Mouse (Mus musculus) midbrain, embryonic 16.5 days (tissue): ENCODE measurements around the gene Son. TPM values are rescaled to one million over a fixed set of nuclear protein-coding genes. Genes with fewer than 3 reads are reported as not detected.
A peak's percentile ranks its signal among the peaks of the same experiment; 100 is the strongest.

Source experiments
- ATAC-seq: fragments of 200-750 bp; cut with Nextera tagmentation; 2 replicates; pipeline ENCODE4 v1.8.0; 2017; ENCODE audit warnings: moderate TSS enrichment
- H3K27ac ChIP-seq: fragments of 300-500 bp; sonication (generic); 2 replicates; pipeline ENCODE4 v1.5.1; 2014; ENCODE audit warnings: mild to moderate bottlenecking, low read length, mixed read lengths
- H3K27me3 ChIP-seq: fragments of 300-500 bp; sonication (generic); 2 replicates; pipeline ENCODE4 v1.6.1; 2014; ENCODE audit warnings: low read depth, low read length, mixed read lengths; ENCODE audit not compliant: control insufficient read depth, insufficient read depth
- H3K36me3 ChIP-seq: fragments of 300-500 bp; sonication (generic); 2 replicates; pipeline ENCODE4 v1.6.1; 2014; ENCODE audit warnings: mild to moderate bottlenecking, low read length, moderate library complexity, mixed read lengths; ENCODE audit not compliant: control insufficient read depth, insufficient read depth
- H3K4me1 ChIP-seq: fragments of 300-500 bp; sonication (generic); 2 replicates; pipeline ENCODE4 v1.6.1; 2014; ENCODE audit warnings: mild to moderate bottlenecking, low read length, mixed read lengths; ENCODE audit not compliant: control insufficient read depth, insufficient read depth
- H3K4me2 ChIP-seq: fragments of 300-500 bp; sonication (generic); 2 replicates; pipeline ENCODE4 v1.6.1; 2014; ENCODE audit warnings: mild to moderate bottlenecking, low read length, mixed read lengths
- H3K4me3 ChIP-seq: fragments of 300-500 bp; sonication (generic); 2 replicates; pipeline ENCODE4 v1.5.1; 2014; ENCODE audit warnings: low read depth, mild to moderate bottlenecking, low read length, moderate library complexity, mixed read lengths
- H3K9ac ChIP-seq: fragments of 300-500 bp; sonication (generic); 2 replicates; pipeline ENCODE4 v1.6.1; 2014; ENCODE audit warnings: low read depth, low read length, mixed read lengths
- H3K9me3 ChIP-seq: fragments of 300-500 bp; sonication (generic); replicated peaks from 2 replicates; pipeline ENCODE4 v1.6.1; 2014; ENCODE audit warnings: mild to moderate bottlenecking, low read length, mixed read lengths; ENCODE audit not compliant: control insufficient read depth, poor library complexity, severe bottlenecking
- WGBS: fragments of 180-500 bp; shearing (Covaris S2); extraction: QIAGEN DNeasy Blood & Tissue Kit; methylation state at CpG from one replicate; pipeline ENCODE4 v1.1.7; 2014; 5-methylcytosine and 5-hydroxymethylcytosine counted together
- polyA plus RNA-seq: library from polyadenylated mRNA; unstranded; fragments of >200 nt; fragmentation: Nextera tagmentation; extraction: Ambion mirVana; gene quantifications from 2 replicates; pipeline ENCODE4 v1.2.1, GENCODE M21; 2015

Gene Son
- polyA plus RNA-seq, 1 experiment from 2014 or later = 98.4 TPM

DNA sequence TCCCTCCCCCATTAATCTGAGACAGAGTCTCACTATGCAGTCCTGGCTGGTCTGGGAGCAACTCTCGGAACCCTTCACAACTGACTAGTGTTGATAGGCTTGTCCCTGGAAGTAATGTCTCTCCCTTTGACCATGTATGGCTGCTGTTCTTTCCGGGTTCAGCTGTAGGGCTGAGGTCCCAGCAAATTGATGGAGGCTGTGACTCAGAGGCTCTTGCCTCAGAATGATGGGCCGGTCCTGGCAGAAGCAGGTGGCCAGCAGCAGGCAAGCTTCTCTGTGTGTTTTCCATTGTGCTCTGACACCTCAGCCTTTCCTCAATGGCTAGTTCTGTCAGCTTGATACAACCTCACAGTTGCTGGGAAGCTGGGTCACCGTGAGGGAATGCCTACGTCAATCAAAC lies 34.8 kb upstream of the Son start:
- Histone ChIP-seq H3K4me1 (no peaks in the 10 kb centered on the region), H3K27ac (no peak overlapping the region), H3K9me3 (no peaks in the 10 kb centered on the region), H3K36me3 (no peaks in the 10 kb centered on the region), H3K9ac (no peak overlapping the region), H3K27me3 (no peaks in the 10 kb centered on the region), H3K4me2 (no peak overlapping the region), H3K4me3 (no peak overlapping the region)
- 70% methylated on average over 5 of the region's 5 CpGs for WGBS
- no peak for ATAC-seq

GRCm38 (mm10) chr16:91614552-91614951 lies 32.8 kb upstream of the Son start:
- Histone ChIP-seq H3K36me3 (no peaks in the 10 kb centered on the region), H3K4me3 (no peak overlapping the region), H3K4me2 (no peak overlapping the region), H3K4me1 (peaks cover 5% of the 10 kb centered on the region; the same call in 1 of the 2 replicates), H3K27ac (no peak overlapping the region), H3K27me3 (no peaks in the 10 kb centered on the region), H3K9ac (no peak overlapping the region), H3K9me3 (no peaks in the 10 kb centered on the region)
- WGBS = 85% methylated on average over 6 of the region's 6 CpGs
- no peak for ATAC-seq

DNA sequence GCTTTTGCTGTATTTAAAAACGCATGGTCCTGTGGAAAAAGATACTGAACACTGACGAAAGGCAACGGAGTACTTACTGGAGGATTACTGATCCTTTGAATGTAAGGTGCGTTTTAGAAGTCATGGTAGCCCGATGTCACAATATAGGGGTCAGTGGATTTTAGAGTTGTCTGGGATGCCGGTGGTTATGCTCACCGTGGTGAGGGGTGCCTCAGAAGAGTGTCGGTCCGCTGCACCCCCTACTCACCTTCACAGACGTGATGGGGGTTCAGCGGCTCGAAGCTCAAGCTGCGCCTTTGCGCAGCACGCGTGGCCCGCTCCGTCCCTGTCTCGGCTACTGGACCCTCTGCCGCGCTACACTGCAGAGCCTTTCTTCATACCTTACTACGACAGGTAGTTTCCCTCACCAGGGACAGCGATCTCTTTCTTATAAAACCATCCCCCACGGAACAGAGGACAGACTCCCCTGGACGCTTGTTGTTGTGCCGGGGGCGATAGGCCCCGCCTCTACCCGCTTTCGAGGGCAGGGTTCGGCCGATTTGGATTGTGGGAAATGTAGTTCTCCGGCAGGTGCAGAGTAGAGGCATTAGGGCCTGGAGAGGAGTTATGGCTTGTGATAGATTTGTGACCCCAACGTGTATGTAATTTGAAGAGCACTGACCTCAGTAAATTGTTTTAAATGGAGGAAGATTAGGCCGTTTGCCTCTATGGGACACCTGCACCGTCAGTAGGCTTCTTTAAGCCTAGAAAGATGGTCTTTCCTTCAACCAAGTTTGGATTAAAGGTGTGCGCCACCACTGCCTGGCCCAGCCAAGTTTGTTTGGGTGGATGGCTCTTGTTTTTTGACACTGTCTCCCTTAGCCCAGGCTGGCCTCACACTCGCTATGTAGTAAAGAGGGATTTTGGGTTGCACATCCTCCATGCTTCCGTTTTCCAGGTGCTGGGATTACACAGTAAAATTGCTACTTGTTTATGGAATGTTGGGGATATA lies 28.5 kb upstream of the Son start, which contains the start of gene Dnajc28:
Dnajc28 (minus strand) TSS at position 516 of the 991 bp plus-strand sequence.
- 9% methylated on average over 39 of the region's 39 CpGs for WGBS
- peaks cover 5% of the 10 kb centered on the region; the same call in 1 of the 2 replicates for H3K36me3 ChIP-seq
- H3K4me1 ChIP-seq = peaks cover 5% of the 10 kb centered on the region; the same call in 1 of the 2 replicates
- H3K27ac ChIP-seq = peak within 1 kb of the TSS; percentile 33; the same call in 1 of the 2 replicates
- peak within 1 kb of the TSS; percentile 48 for H3K9ac ChIP-seq
- H3K27me3 ChIP-seq = no peaks in the 10 kb centered on the region
- H3K4me2 ChIP-seq = peak within 1 kb of the TSS; percentile 71
- H3K9me3 ChIP-seq = no peaks in the 10 kb centered on the region
- ATAC-seq = peak; percentile 93
- peak within 1 kb of the TSS; percentile 56 for H3K4me3 ChIP-seq

DNA sequence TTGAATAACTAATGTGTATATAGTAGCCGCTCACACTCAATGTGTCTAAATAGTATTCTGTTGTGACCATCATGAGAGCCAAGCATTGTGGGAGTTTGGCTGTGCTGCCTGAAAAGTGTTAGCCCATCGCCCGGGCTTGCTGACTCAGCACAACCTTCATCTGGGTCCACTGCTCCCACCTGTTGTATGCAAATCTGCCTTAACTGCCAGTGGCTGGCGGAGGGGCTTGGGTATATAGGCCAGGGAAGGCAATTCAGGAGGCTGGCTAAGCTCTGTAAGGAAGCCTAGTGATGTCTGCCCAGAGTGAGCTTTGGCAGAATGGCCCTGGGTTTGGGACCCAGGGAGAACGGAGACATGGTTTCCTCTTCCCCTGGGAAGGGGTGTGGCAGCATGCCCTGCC lies 27.1 kb upstream of the Son start:
- 95% methylated on average over 5 of the region's 5 CpGs for whole genome bisulfite sequencing
- Histone ChIP-seq H3K4me2 (no peak overlapping the region), H3K9ac (no peak overlapping the region), H3K4me3 (no peak overlapping the region), H3K36me3 (peaks cover 9% of the 10 kb centered on the region), H3K4me1 (peaks cover 5% of the 10 kb centered on the region; the same call in 1 of the 2 replicates), H3K27ac (no peak overlapping the region), H3K9me3 (no peaks in the 10 kb centered on the region), H3K27me3 (no peaks in the 10 kb centered on the region)
- no peak for ATAC-seq

DNA sequence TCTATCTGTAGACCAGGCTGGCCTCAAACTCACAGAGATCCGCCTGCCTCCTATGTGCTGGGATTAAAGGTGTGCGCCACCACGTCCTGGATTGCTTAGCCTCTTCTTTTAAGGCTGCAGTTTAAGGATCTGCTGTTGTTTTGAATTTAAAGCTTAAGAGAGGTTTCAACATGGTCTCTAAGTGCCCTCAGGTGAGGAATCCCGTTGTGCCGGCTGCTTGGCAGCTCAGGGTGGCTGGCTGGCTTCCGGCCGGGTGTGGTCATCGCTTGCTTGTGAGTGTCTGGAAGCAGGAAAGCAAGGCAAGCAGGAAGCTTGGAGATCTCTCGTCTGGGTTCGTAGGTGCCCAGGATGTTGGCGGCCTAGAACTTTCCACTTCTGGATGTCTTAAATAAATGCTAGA lies 26.3 kb upstream of the Son start:
- peaks cover 11% of the 10 kb centered on the region for H3K36me3 ChIP-seq
- no peak overlapping the region for H3K4me2 ChIP-seq
- H3K27me3 ChIP-seq = no peaks in the 10 kb centered on the region
- peaks cover 5% of the 10 kb centered on the region; the same call in 1 of the 2 replicates for H3K4me1 ChIP-seq
- 95% methylated on average over 11 of the region's 11 CpGs for WGBS
- no peak for ATAC-seq
- H3K9ac ChIP-seq = no peak overlapping the region
- no peak overlapping the region for H3K4me3 ChIP-seq
- H3K27ac ChIP-seq = no peak overlapping the region
- no peaks in the 10 kb centered on the region for H3K9me3 ChIP-seq

GRCm38 (mm10) chr16:91623074-91623473 lies 24.2 kb upstream of the Son start:
- WGBS = 93% methylated on average over 9 of the region's 9 CpGs
- H3K27ac ChIP-seq = no peak overlapping the region
- no peaks in the 10 kb centered on the region for H3K27me3 ChIP-seq
- no peak overlapping the region for H3K4me2 ChIP-seq
- H3K4me1 ChIP-seq = peaks cover 3% of the 10 kb centered on the region; the same call in 1 of the 2 replicates
- no peak for ATAC-seq
- H3K36me3 ChIP-seq = peaks cover 19% of the 10 kb centered on the region
- no peaks in the 10 kb centered on the region for H3K9me3 ChIP-seq
- H3K4me3 ChIP-seq = no peak overlapping the region
- H3K9ac ChIP-seq = no peak overlapping the region

DNA sequence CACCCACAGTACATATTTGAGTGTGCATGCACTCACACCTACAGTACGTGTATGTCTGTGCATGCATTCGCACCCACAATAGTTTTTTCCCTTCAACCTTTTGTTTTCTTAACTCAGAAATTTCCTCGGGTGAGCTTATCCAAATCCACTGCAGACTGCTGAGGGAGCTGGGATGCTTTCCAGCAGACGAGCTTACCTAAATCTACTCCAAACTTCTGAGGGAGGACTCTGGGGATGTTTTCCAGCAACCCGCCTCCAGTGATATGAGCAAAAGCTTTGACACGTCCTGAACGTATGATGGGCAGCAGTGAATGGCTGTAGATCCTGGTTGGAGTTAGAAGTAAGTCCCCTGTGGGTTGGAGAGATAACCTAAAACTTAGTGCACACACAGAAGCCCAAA lies 19.5 kb upstream of the Son start:
- ATAC-seq = no peak
- no peak overlapping the region for H3K4me3 ChIP-seq
- H3K4me1 ChIP-seq = no peaks in the 10 kb centered on the region
- H3K9me3 ChIP-seq = no peaks in the 10 kb centered on the region
- 91% methylated on average over 7 of the region's 7 CpGs for WGBS
- H3K27ac ChIP-seq = no peak overlapping the region
- no peaks in the 10 kb centered on the region for H3K27me3 ChIP-seq
- H3K36me3 ChIP-seq = peaks cover 27% of the 10 kb centered on the region
- H3K9ac ChIP-seq = no peak overlapping the region
- no peak overlapping the region for H3K4me2 ChIP-seq

DNA sequence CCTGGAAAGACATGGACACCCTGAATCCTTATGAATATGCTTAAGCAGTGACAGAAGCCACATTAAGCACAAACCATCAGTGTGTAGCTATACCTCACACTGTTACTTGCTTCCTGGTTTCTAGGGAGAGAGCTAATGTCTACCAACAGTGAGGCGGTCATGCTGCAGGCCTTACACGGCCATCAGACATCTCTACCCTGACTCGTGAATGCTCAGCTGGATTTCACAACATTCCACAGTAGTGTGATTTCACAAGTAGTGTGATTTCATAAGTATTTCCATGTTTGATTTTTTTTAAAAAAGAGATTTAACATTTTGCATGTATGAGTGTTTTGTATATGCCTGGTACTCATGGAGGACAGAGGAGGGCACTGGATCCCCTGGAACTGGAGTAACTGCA lies 18.6 kb upstream of the Son start:
- WGBS = 90% methylated on average over 3 of the region's 3 CpGs
- Histone ChIP-seq H3K4me1 (no peaks in the 10 kb centered on the region), H3K9ac (no peak overlapping the region), H3K4me3 (no peak overlapping the region), H3K27me3 (no peaks in the 10 kb centered on the region), H3K4me2 (no peak overlapping the region), H3K27ac (no peak overlapping the region), H3K9me3 (no peaks in the 10 kb centered on the region), H3K36me3 (peaks cover 29% of the 10 kb centered on the region)
- ATAC-seq = no peak

DNA sequence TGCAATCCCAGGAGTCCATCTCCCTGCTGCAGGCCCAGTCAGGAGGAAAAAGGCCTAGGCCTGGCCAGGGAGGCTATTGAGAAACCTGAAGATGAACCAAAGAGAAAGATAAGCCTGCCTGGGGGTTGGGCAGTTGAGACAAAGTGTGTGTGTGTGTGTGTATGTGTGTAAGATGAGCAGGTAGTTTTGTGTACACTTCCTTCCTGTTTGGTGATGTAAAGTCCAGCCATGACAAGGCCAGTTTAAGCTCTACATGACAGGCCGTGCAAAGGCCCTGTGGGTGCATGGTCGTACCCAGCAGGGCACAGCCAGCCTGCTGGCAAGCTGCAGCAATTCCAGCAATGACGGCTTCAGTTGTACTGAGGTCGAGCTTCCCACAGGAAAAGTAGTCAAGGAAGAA lies 17.6 kb upstream of the Son start:
- H3K4me2 ChIP-seq = no peak overlapping the region
- no peak overlapping the region for H3K27ac ChIP-seq
- no peaks in the 10 kb centered on the region for H3K27me3 ChIP-seq
- H3K9me3 ChIP-seq = no peaks in the 10 kb centered on the region
- WGBS = 93% methylated on average over 4 of the region's 4 CpGs
- no peak overlapping the region for H3K4me3 ChIP-seq
- H3K9ac ChIP-seq = no peak overlapping the region
- no peaks in the 10 kb centered on the region for H3K4me1 ChIP-seq
- no peak for ATAC-seq
- peaks cover 31% of the 10 kb centered on the region for H3K36me3 ChIP-seq
